Mouse (Mus musculus) small intestine, adult 2 months (tissue): ENCODE data around the gene Plcd3. TPM values are rescaled to one million over a fixed set of nuclear protein-coding genes. Genes with fewer than 3 reads are reported as not detected.

Experiments
- H3K27ac ChIP-seq: fragments of 200-500 bp; 2 replicates; pipeline ENCODE4 v1.5.1; 2012; ENCODE audit warnings: low read depth, low read length, control low read depth, inconsistent platforms; ENCODE audit not compliant: insufficient read depth
- H3K27me3 ChIP-seq: fragments of 200-500 bp; 2 replicates; pipeline ENCODE4 v1.6.1; 2012; ENCODE audit warnings: mild to moderate bottlenecking, moderate library complexity, low read length, inconsistent platforms; ENCODE audit not compliant: control insufficient read depth, insufficient read depth
- H3K36me3 ChIP-seq: fragments of 200-500 bp; 2 replicates; pipeline ENCODE4 v1.6.1; 2012; ENCODE audit warnings: mild to moderate bottlenecking, low read length, control low read depth, inconsistent platforms; ENCODE audit not compliant: control insufficient read depth, insufficient read depth
- H3K4me1 ChIP-seq: fragments of 200-500 bp; 2 replicates; pipeline ENCODE4 v1.6.1; 2012; ENCODE audit warnings: low read length, inconsistent platforms, mixed read lengths; ENCODE audit not compliant: control insufficient read depth, insufficient read depth, insufficient read length
- H3K4me3 ChIP-seq: fragments of 200-500 bp; 2 replicates; pipeline ENCODE4 v1.5.1; 2012; ENCODE audit warnings: low read depth, mild to moderate bottlenecking, control low read depth, inconsistent platforms, low read length, moderate library complexity
- CTCF ChIP-seq: fragments of 200-500 bp; IDR thresholded peaks from 2 replicates; pipeline ENCODE4 v1.5.1; 2012; ENCODE audit warnings: low read depth, mild to moderate bottlenecking, control low read depth, inconsistent platforms, low read length, moderate library complexity, mixed read lengths; ENCODE audit not compliant: insufficient replicate concordance, insufficient read length; ENCODE audit errors: extremely low read depth
- POLR2A ChIP-seq: fragments of 200-500 bp; IDR thresholded peaks from 2 replicates; pipeline ENCODE4 v1.6.1; 2012; ENCODE audit warnings: low read depth, mild to moderate bottlenecking, control low read depth, inconsistent platforms, low read length, moderate library complexity
- WGBS: fragments of 180-500 bp; shearing (Covaris S2); methylation state at CpG from one replicate; pipeline ENCODE4 v1.1.7; 2018; 5-methylcytosine and 5-hydroxymethylcytosine counted together
- polyA plus RNA-seq: library from polyadenylated mRNA; depleted of rRNA; stranded (reverse); fragments of >200 nt; gene quantifications from 2 replicates; pipeline ENCODE4 v1.2.3, GENCODE M21; 2012; rRNA removed

Plcd3 gene
- polyA plus RNA-seq, 1 experiment = 3.1 TPM

DNA sequence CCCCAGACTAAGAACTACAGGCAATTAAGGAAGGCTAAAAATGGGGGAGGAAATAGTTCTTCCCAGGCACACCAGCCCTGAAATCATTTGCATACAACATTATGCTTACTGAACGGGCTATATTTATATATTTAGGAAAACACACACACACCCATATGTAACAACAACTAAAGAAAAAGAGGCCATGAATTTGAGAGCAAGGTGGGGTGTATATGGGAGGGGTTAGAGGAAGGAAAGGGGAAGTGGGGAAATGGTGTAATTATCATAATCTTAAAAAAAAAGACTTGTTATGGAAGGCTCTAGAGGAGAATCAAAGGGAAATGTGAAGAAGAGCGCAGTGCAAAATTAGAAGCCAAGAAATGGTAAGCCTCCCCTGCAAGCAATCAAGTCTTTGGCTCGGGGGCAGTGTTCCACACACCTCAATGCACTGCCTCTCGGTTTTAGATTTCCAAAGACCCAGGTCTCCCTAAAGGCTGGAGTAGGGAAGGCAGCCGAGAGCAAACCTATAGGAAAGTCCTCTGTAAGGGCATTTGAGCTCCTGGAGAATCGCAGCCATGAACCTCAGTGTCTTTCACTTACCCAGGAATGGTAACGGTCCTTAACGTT lies 73.8 kb downstream of the Plcd3 start:
- TF ChIP-seq POLR2A (no peak), CTCF (no peak)
- peaks cover 10% of the 10 kb centered on the region for H3K4me1 ChIP-seq
- H3K4me3 ChIP-seq = peak overlapping the region; percentile 89
- no peaks in the 10 kb centered on the region for H3K27me3 ChIP-seq
- WGBS = 9% methylated on average over 8 of the region's 8 CpGs
- H3K27ac ChIP-seq = peak overlapping the region; percentile 45
- no peaks in the 10 kb centered on the region for H3K36me3 ChIP-seq

DNA sequence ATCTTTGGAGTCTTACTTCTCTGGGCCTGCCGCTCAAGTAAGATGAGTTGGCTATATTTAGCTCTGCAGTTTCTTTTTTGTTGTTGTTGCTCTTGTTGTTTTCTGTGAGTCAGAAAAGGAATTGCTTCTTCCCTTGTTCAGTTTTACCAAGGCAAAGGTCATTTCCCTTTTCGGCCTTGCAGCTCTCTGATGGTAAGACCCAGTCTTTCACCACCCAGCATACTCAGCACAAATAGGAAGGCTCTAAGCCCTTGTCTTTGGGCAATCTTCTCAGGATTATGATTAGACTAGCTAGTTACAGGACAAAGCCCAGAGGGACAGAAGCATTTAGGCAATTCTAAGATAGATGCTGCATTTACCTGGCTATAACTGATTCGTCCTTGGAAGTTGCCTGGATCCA lies 74.6 kb downstream of the Plcd3 start:
- Histone ChIP-seq H3K4me3 (no peak overlapping the region), H3K27ac (peak overlapping the region; percentile 18), H3K36me3 (no peaks in the 10 kb centered on the region), H3K4me1 (peaks cover 5% of the 10 kb centered on the region), H3K27me3 (no peaks in the 10 kb centered on the region)
- no peak for TF ChIP-seq CTCF
- TF ChIP-seq POLR2A = no peak
- WGBS = 73% methylated on average over 3 of the region's 3 CpGs

DNA sequence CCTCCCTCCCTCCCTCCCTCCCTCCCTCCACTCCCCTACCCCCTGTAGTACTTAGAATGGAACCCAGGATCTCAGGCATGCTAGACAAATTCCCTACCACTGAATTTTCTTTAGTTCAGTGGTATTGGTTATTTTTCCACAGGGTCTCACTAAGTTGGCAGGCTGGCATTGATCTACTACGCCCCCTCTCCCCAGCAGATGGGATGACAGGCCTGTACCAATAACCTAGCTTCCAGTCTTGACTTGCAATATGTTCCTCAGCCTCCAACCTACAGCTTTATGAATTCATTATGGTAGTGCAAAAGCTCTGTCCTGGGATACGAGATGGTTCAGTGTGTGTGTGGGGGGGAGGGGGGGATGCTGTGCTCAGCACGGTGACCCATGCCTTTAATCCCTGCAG lies 77.5 kb downstream of the Plcd3 start:
- Histone ChIP-seq H3K36me3 (no peaks in the 10 kb centered on the region), H3K4me1 (peaks cover 2% of the 10 kb centered on the region; the same call in 1 of the 2 replicates), H3K27ac (no peak overlapping the region), H3K27me3 (no peaks in the 10 kb centered on the region), H3K4me3 (no peak overlapping the region)
- 90% methylated on average over 3 of the region's 3 CpGs for WGBS
- TF ChIP-seq CTCF (no peak), POLR2A (no peak)

DNA sequence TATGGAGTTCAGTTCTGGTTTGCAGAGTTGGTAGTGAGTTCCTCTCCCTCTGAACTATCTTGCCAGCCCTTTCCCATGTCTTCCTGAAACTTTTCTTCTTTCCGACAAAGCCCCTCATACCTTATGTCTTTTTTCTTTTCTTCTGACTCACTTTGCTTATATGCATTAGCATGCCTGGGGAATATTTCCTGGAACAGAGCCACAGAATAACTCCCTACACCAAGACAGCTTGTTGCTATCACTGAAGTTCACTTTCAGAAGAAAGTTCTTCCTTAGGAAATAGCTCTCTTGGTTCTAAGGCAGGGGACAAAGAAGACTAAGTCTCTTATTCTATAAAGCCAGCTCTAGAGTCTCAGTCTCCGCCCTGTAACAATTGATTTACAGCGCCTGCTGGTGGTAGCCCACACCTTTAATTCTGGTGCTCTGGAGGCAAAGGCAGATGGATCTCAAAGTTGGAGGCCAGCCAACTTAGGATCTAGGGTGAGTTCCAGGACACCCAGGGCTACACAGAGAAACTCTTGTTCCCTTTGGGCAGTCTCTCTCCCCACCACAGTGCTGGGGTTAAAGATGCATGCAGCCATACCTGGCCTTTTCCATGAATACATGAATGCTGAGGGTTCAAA lies 80.6 kb downstream of the Plcd3 start:
- no peak for TF ChIP-seq POLR2A
- peak; percentile 25; the same call in 1 of the 2 replicates for TF ChIP-seq CTCF
- H3K27ac ChIP-seq = no peak overlapping the region

More for the DNA sequence above, 80.6 kb downstream of the Plcd3 start:
- Histone ChIP-seq H3K4me1 (no peaks in the 10 kb centered on the region), H3K36me3 (no peaks in the 10 kb centered on the region), H3K27me3 (no peaks in the 10 kb centered on the region), H3K4me3 (no peak overlapping the region)
- WGBS = 46% methylated on average over 3 of the region's 3 CpGs

Other genes starting within 250 kb of the Plcd3 start
- 30.7 and 57.1 TPM in 2 replicates for gene Eftud2, start 220.7 kb downstream of the Plcd3 start, polyA plus RNA-seq
- not detected in 2 replicates for gene Ccdc103, start 220.5 kb downstream of the Plcd3 start, polyA plus RNA-seq
- gene Fam187a, start 216.5 kb downstream of the Plcd3 start, polyA plus RNA-seq = not detected in 2 replicates
- gene Gfap, start 200.7 kb downstream of the Plcd3 start, polyA plus RNA-seq = 0.30 and 0.65 TPM in 2 replicates
- gene Kif18b, start 176.5 kb downstream of the Plcd3 start, polyA plus RNA-seq = 2.2 and 5.0 TPM in 2 replicates
- gene C1ql1, start 155.0 kb downstream of the Plcd3 start, polyA plus RNA-seq = 0.29 and 0.70 TPM in 2 replicates
- gene Nmt1, start 73.5 kb downstream of the Plcd3 start, polyA plus RNA-seq = 16.8 and 34.1 TPM in 2 replicates
- 29.3 and 57.7 TPM in 2 replicates for gene Dcakd, start 73.3 kb downstream of the Plcd3 start, polyA plus RNA-seq
- gene Acbd4, start within 50 bp of the Plcd3 start, polyA plus RNA-seq = 89.3 and 234 TPM in 2 replicates
- gene Hexim1, start 14.6 kb upstream of the Plcd3 start, polyA plus RNA-seq = 4.3 and 11.4 TPM in 2 replicates
- gene Hexim2, start 30.8 kb upstream of the Plcd3 start, polyA plus RNA-seq = 0.86 and 2.2 TPM in 2 replicates
- gene Fmnl1, start 69.4 kb upstream of the Plcd3 start, polyA plus RNA-seq = 7.1 and 8.4 TPM in 2 replicates
- 0.50 and 0.51 TPM in 2 replicates for gene 1700023F06Rik, start 106.9 kb upstream of the Plcd3 start, polyA plus RNA-seq
- gene Spata32, start 116.8 kb upstream of the Plcd3 start, polyA plus RNA-seq = not detected in 2 replicates
- gene Map3k14, start 165.8 kb upstream of the Plcd3 start, polyA plus RNA-seq = 9.9 and 12.7 TPM in 2 replicates